Mouse (Mus musculus) lung, adult 2 months (tissue): ENCODE measurements at regions not wholly inside any gene's neighbourhood (a gene's known extent, or its start where the extent isn't known, plus 50 kb on each side); places are given as distances from the start of the nearest gene placed in this dataset.

ENCODE experiments used
- CTCF ChIP-seq: fragments of 200-500 bp; IDR thresholded peaks from 2 replicates; pipeline ENCODE4 v1.5.1; 2011; ENCODE audit warnings: mild to moderate bottlenecking, low read length, control low read depth; ENCODE audit not compliant: insufficient read depth
- POLR2A ChIP-seq: fragments of 200-500 bp; IDR thresholded peaks from 2 replicates; pipeline ENCODE4 v1.6.1; 2011; ENCODE audit warnings: low read depth, mild to moderate bottlenecking, control low read depth, low read length, borderline replicate concordance; ENCODE audit errors: extremely low read depth

DNA sequence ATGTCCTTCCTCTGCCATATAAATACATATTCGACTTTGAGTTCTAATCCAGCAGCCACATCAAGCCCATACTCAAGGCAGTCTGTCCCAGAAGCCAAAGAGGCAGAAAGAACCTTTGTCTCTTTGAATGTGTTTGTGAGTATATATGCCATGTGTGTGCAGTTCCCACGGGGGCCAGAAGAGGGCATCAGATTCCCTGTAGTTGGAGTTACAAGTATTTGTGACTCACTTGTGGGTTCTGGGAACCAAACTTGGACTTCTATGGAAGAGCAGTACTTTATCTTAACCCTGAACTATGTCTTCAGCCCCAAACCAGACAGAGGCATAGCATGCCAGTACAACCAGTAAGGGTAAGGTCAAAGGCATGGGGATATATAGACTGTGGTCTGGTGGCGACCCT, 165.6 kb upstream of the Sp4 start:
- no peak for TF ChIP-seq POLR2A
- no peak for TF ChIP-seq CTCF
